Mouse (Mus musculus) cerebral cortex, adult 2 months (tissue): Measurements from ENCODE around the gene Eloa.

Source experiments
- WGBS: fragments of 180-500 bp; shearing (Covaris S2); methylation state at CpG from one replicate; pipeline ENCODE4 v1.1.7; 2018; 5-methylcytosine and 5-hydroxymethylcytosine counted together

Gene Eloa

GRCm38 (mm10) chr4:136030968-136031909, 9.7 kb upstream of the Eloa start:
- 35% methylated on average over 8 of the region's 8 CpGs for WGBS

- 70% methylated on average over 5 of the region's 5 CpGs for WGBS
Measured at GRCm38 (mm10) chr4:136028689-136029088, 7.1 kb upstream of the Eloa start.

- 80% methylated on average over 19 of the region's 19 CpGs for WGBS
Measured at GRCm38 (mm10) chr4:136028132-136028564, 6.6 kb upstream of the Eloa start.

- WGBS, result 85% methylated on average over 8 of the region's 8 CpGs
Measured at GRCm38 (mm10) chr4:136027416-136028131, 6.0 kb upstream of the Eloa start.

GRCm38 (mm10) chr4:136025350-136025749, 3.8 kb upstream of the Eloa start:
- WGBS, result 82% methylated on average over 1 of the region's 1 CpGs

GRCm38 (mm10) chr4:136022924-136023323, 1.4 kb upstream of the Eloa start:
- 91% methylated on average over 9 of the region's 9 CpGs for WGBS

GRCm38 (mm10) chr4:136020743-136021548, 617 bp downstream of the Eloa start:
- under 1% methylated on average over 60 of the region's 62 CpGs for WGBS

GRCm38 (mm10) chr4:136016059-136016602, 5.4 kb downstream of the Eloa start:
- WGBS, result 74% methylated on average over 3 of the region's 3 CpGs

- WGBS, result 75% methylated on average over 4 of the region's 4 CpGs
Measured at GRCm38 (mm10) chr4:136010586-136010985, 11.0 kb downstream of the Eloa start.

GRCm38 (mm10) chr4:136008782-136009447, 12.6 kb downstream of the Eloa start:
- WGBS, result 89% methylated on average over 8 of the region's 8 CpGs

GRCm38 (mm10) chr4:136006821-136007220, 14.7 kb downstream of the Eloa start:
- 92% methylated on average over 3 of the region's 3 CpGs for WGBS

GRCm38 (mm10) chr4:136004921-136005320, 16.6 kb downstream of the Eloa start:
- 88% methylated on average over 2 of the region's 2 CpGs for WGBS

GRCm38 (mm10) chr4:136004107-136004675, 17.4 kb downstream of the Eloa start:
- 76% methylated on average over 5 of the region's 5 CpGs for WGBS

- WGBS, result 87% methylated on average over 4 of the region's 4 CpGs
Measured at GRCm38 (mm10) chr4:135995118-135995517, 26.4 kb downstream of the Eloa start.

- 98% methylated on average over 6 of the region's 6 CpGs for WGBS
Measured at GRCm38 (mm10) chr4:135993941-135994340, 27.6 kb downstream of the Eloa start.

GRCm38 (mm10) chr4:135987714-135988113, 33.8 kb downstream of the Eloa start:
- 53% methylated on average over 9 of the region's 9 CpGs for WGBS

GRCm38 (mm10) chr4:135986943-135987710, 34.4 kb downstream of the Eloa start, which contains the start of gene Pithd1:
TSS of gene Pithd1 (minus strand) at chr4:135987264.
- under 1% methylated on average over 75 of the region's 81 CpGs for WGBS

GRCm38 (mm10) chr4:135986301-135986942, 35.1 kb downstream of the Eloa start:
- WGBS, result 5% methylated on average over 23 of the region's 23 CpGs

- 81% methylated on average over 7 of the region's 7 CpGs for WGBS
Measured at GRCm38 (mm10) chr4:135985769-135986168, 35.8 kb downstream of the Eloa start.
